Mouse (Mus musculus) large intestine, adult 2 months (tissue): ENCODE measurements around the gene Hspa1b. TPM values are rescaled to one million over a fixed set of nuclear protein-coding genes. Genes with fewer than 3 reads are reported as not detected.

Experiments
- DNase-seq: peaks from one replicate; pipeline ENCODE4 v3.0.0-alpha.2; 2012; ENCODE audit warnings: low read depth, low spot score
- WGBS: fragments of 180-500 bp; shearing (Covaris S2); methylation state at CpG from one replicate; pipeline ENCODE4 v1.1.7; 2018; 5-methylcytosine and 5-hydroxymethylcytosine counted together
- polyA plus RNA-seq: library from polyadenylated mRNA; depleted of rRNA; stranded (reverse); fragments of >200 nt; gene quantifications from 2 replicates; pipeline ENCODE4 v1.2.3, GENCODE M21; 2012; rRNA removed

The Hspa1b gene
- polyA plus RNA-seq, 1 experiment, result 12.0 TPM

DNA sequence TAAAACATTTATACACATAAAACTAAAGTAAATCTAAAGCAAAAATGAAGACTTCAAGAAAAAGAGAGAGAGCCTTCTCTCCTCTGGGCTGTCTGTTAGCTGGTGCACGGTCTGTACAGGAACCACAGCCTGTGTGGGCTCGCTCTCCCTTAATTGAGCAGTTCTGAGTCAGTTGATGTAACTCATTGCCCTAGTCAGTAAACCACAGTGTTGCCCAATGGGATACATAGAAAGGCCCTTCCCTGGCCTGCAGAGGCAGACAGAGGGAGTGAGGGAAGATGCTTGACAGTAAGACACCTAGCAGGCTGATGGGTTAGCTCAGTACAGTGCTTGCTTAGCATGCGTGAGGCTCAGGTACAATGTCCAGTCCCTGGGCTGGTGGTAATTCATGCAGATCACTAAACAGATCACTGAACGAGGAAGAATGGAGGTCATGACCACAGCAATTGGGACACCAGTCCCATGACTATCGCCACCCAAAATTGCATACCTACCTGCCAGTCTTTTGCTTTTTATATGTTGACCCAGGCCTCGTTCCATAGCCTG lies 21.0 kb downstream of the Hspa1b start:
- DNase-seq, result no peak
- 70% methylated on average over 6 of the region's 6 CpGs for WGBS

DNA sequence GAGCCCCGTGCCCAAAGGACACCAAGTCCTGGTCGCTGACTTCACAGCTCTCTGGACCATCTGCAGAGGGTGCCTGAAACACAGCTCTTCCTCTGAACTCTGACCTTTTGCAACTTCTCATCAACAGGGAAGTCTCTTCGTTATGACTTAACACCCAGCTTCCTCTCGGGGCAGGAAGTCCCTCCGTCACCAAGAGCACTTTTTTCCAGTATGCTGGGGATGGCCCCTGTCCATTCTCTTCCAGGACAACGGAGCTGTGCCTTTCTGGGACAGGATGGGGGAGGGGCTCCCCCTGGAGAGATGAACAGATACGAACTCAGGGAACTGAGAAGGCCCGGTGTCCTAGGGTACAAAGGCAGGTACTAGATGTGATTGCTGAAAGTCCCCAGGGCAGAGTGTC lies 24.2 kb downstream of the Hspa1b start:
- WGBS, result 68% methylated on average over 8 of the region's 8 CpGs
- no peak for DNase-seq

DNA sequence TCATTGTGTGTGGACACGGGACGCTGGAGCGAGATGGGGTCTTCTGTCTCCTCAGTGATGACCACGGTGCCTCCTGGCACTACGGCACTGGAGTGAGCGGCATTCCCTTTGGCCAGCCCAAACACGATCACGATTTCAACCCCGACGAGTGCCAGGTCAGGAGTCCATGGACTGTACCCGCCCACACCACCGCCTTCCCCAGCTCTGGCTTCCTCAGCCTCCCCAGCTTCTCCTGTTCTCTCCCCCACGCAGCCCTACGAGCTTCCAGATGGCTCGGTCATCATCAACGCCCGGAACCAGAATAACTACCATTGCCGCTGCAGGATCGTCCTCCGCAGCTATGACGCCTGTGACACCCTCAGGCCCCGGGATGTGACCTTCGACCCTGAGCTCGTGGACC lies 25.0 kb downstream of the Hspa1b start:
- DNase-seq, result no peak
- WGBS, result 75% methylated on average over 24 of the region's 24 CpGs

DNA sequence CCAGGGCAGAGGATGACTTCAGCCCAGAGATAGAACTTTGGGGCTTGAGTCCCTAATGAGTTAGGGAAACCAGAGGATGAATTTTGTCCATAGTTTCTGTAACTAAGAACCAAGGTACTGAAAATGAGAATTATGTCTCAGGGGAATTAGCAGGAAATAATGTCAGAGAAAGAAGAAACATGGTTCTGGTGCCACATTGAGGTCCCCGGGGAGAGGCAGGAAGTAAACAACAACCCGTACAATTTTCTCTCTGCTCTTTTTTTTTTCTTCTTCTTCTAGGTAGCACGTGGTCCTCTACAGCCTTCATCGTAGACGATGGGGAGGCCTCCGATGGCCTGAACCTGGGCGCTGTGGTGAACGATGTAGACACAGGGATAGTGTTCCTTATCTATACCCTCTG lies 26.8 kb downstream of the Hspa1b start:
- 43% methylated on average over 8 of the region's 8 CpGs for WGBS
- no peak for DNase-seq

DNA sequence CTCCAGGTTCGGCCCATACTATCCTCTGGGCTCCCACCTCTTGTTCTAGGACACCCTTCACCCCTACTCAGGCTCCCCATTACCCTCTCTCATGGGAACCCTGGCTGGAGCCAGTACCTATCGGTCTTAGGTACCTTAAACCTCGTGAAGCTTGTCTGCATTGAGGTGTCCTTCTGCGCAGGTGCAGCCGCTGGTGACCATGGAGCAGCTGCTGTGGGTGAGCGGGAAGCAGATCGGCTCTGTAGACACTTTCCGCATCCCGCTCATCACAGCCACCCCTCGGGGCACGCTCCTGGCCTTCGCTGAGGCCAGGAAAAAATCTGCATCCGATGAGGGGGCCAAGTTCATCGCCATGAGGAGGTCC lies 27.3 kb downstream of the Hspa1b start:
- no peak for DNase-seq
- 4% methylated on average over 14 of the region's 14 CpGs for WGBS

DNA sequence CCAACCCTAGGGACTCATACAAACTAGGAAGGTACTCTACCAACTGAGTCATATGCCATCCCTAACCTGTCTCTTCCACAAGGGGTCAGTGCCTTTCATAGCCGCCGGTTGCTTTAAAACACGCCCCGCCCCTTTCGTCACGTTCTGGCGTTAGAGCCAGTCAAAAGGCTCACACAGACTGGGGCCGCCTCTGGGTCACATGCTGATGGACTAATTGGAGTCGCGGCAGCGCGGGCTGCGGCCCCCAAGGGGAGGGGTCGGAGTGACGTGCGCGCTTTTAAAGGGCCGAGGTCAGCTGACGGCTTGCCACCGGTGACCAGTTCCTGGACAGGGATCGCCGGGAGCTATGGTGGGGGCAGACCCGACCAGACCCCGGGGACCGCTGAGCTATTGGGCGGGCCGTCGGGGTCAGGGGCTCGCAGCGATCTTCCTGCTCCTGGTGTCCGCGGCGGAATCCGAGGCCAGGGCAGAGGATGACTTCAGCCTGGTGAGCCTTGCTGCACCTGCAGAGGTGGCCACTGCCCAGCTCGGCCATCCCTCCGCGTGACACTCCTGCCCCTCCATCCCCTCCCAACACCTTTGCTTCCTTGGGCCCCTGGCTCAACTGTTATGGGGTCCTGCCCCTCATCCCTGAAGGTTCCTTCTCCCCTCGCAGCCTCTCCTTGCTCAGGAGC lies 27.8 kb downstream of the Hspa1b start, which contains the start of gene Neu1:
Gene Neu1, plus strand, starts transcription at position 193 of the 674 bp plus-strand sequence.
- under 1% methylated on average over 38 of the region's 38 CpGs for WGBS
- peak; percentile 95 for DNase-seq

DNA sequence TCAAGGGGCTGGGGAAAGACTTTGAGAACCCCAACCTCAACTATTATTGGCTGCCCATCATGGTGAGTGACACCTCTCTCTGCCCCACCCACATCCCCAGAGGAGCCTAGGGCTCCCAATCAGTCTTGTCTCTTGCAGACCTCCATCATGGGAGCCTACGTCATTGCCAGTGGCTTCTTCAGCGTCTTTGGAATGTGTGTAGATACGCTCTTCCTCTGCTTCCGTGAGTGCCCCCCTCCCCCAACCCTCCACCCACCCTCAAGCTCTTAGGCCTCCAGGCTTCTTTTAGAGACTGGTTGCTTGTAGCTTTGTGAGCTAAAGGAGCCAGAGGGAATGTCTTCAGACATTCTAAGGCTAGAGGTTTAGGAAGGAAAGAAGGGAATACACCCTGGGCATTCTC lies 30.2 kb downstream of the Hspa1b start:
- WGBS, result 77% methylated on average over 4 of the region's 4 CpGs
- DNase-seq, result no peak

DNA sequence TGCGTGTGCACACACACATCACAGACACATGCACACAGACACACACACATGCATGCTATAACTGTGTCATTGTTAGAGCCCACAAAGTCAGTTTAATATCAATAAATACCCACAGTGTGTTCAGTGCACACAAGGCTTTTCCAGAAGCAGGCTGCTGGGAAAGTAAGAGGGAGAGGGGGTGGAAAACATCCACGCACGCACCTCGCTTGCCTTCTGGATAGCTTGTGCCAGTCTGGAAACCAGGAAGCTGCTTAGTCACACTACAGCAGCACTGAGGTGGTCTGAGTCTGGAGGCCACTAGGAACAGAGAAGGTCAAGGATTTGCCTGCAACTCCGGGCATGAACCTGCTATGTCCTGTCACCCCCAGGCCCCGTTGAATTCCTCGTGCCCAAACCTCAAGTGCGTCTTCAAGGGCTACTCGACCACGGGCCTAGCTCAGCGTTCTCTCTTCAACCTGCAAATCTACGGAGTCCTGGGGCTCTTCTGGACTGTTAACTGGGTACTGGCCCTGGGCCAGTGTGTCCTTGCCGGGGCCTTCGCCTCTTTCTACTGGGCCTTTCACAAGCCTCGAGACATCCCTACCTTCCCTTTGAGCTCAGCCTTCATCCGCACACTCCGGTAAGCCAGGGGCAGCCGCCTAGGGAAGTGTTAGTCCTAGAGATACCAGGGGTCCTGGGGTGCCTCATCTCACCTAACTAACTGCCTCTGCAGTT lies 31.6 kb downstream of the Hspa1b start:
- 89% methylated on average over 18 of the region's 18 CpGs for WGBS
- DNase-seq, result no peak

DNA sequence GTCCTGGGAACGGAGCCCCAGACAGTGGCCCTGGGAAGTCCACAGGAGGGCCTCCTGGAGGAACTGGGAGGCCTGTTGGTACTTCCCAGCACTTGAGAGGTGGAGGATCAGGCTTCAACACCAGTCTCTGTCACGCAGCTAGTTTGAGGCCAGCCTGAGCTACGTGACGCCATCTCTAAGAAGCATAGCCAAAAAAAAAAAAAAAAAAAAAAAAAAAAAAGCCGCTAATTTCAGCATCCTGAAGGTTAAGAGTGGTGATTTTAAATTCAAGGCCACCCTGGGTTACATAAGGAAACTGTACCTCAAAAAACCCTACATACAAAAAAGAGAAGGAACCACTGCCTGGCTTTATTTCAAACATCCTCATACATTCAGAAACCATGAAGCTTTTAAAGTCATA lies 34.8 kb downstream of the Hspa1b start:
- WGBS, result 76% methylated on average over 5 of the region's 5 CpGs

DNA sequence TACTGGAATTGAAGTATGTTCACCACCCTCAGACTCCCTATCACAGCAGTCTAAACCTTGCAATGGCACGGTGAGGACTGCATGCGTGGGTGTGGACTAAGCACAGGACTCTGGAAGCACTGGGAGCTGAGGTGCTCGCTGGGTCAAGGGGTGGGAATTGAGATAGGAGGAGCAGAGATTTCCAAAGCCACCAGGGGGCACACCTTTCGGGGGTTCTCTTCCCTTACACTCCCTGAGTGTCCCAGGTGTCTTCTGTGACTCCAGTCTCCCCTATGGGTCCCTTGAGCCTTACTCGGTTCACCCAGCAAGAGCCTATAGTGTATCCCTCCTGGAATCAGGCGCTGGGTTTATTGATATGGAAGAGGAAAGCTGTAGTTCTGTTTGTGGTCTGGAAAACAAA lies 36.1 kb downstream of the Hspa1b start:
- WGBS, result 56% methylated on average over 6 of the region's 6 CpGs
- no peak for DNase-seq

More for the DNA sequence above, 34.8 kb downstream of the Hspa1b start:
- DNase-seq, result no peak

DNA sequence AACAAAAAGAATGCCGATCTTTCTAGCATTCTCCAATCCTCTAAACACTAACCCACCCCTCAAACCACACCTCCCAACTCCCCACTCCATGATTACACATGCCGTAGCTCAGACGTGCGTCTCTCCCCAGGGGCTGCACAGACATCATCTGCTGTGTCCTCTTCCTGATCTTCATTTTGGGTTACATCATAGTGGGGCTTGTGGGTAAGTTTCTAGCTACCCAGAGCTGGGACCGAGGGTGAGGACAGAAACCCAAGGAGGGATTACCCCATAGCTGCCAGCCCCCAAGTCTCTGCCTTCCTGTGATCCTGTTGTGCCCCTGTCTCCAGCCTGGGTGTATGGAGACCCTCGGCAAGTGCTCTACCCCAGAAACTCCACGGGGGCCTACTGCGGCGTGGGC lies 41.9 kb downstream of the Hspa1b start:
- WGBS, result 74% methylated on average over 9 of the region's 9 CpGs
- DNase-seq, result no peak

DNA sequence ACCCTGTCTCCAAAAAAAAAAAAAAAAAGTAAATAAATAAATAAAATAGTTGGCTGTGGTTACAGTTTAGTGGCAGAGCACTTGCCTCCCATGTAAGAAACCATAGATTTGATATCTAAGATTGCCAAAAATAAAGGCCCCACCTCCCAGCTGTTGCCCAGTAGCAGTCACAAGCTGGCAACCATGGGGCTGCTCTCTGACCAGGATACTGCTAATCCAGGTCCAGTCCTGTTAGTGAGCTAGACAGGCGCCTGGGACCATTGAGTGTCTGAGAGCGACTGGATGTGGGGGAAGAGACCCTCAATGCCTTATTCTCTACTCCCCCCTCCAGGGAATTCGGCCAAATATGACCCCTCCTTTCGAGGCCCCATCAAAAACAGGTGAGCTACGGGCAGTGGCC lies 42.7 kb downstream of the Hspa1b start:
- WGBS, result 81% methylated on average over 5 of the region's 5 CpGs
- no peak for DNase-seq

DNA sequence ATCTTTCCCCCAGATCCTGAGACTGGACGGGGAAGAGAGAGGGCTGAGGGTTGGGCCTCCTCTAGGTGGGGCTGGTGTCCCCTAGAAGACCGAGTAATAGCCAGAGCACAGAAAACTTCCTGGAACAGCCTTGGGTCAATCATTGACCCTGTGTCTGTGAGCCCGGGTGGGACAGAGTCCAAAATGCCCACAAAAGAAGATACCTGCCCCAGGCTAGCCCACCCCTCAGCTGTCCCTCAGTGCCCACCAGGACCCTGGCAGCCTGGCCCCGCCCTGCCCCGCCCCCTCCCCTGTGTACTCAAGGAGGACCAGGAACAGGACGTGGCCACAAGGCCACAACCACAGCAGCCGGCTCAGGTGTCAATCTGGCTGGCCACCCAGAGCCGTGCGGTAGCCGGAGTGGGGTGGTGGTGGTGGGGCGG lies 43.6 kb downstream of the Hspa1b start:
- 14% methylated on average over 11 of the region's 11 CpGs for WGBS
- DNase-seq, result no peak

DNA sequence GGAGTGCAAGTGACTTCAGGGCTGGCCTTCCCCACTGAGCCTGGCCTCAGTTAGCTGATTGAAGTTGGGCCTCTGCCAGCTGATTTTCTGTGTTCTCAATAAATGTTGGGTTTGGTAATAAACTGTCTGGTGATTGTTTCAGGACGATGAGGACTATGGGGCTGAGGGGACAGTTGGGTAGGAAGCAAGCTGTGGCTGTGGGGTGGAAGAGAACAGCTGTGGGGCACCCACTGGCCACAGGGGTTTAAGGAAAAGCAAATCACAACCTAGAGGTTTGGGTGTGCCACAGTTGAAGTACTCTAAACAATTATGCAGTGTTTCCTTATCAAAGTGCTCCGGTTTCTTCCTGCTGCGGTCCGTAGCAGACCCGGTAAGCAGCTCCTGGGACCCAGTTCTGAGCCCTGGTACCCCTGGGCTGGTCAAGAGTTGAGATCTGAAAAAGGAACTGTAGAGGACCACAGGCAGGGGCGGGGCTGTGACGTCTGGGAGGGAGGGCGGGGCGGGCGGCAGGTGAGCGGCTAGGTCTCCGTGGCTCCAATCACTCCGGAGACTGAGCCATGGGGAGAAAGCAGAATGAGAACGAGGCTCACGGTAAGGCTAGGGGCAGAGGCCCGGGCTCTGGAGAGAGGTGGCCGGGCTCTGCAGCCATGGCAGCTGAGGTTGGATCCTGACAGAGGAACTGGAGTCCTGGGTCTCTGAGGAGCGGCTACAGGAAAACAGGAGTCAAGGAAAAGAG lies 44.9 kb downstream of the Hspa1b start, which contains the start of gene Slc44a4:
Gene Slc44a4, plus strand, starts transcription at position 537 of the 736 bp plus-strand sequence.
- 19% methylated on average over 18 of the region's 18 CpGs for WGBS
- no peak for DNase-seq

DNA sequence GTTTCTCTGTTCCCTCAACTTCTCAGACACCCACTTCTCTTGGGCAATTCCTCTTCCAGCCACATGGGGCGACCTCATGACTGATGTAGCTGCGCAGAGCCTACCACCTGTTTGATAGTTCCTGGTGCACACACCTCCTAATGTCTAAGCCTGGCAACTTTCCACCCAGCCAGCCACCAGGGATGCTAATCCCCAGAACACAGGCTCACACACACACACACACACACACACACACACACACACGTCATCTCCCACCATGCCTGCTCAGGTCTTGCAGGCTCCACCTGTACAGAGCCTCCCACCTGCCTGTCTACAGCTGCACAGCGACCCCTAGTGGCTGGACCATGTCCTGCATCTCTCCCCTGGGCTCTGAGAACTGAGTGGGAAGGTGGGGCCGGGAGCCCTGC lies 47.1 kb downstream of the Hspa1b start:
- 23% methylated on average over 5 of the region's 5 CpGs for WGBS
- DNase-seq, result no peak

DNA sequence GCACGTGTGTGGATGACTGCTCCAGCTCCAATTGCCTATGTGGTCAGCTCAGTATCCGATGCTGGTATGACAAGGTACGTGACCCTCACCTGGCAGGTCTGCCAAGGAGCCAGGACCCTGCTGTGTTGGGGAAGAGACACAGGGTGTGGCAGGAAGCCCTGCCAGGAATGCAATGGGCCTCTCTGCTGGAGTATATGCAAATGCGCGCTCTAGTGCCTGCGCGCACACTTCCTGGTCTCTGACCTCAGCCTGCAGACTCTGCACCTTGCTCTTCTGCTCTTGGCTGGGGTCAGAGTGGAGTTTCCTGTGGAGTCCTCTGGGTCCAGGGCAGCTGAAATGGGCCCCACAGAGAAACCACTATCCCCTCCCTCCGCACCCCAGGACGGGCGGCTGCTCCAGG lies 48.1 kb downstream of the Hspa1b start:
- 47% methylated on average over 10 of the region's 10 CpGs for WGBS
- no peak for DNase-seq

Other genes with a start within 250 kb of the Hspa1b start
- gene C4b, start 215.4 kb downstream of the Hspa1b start, polyA plus RNA-seq, result 32.9 and 44.2 TPM in 2 replicates
- 0.05 TPM in 1 of 2 replicates, not detected in the other for gene Cyp21a1, start 154.7 kb downstream of the Hspa1b start, polyA plus RNA-seq
- gene Stk19, start 122.3 kb downstream of the Hspa1b start, polyA plus RNA-seq, result 49.5 and 57.9 TPM in 2 replicates
- 75.2 and 76.4 TPM in 2 replicates for gene Dxo, start 122.2 kb downstream of the Hspa1b start, polyA plus RNA-seq
- gene Skiv2l, start 109.0 kb downstream of the Hspa1b start, polyA plus RNA-seq, result 61.1 and 89.6 TPM in 2 replicates
- 31.2 and 33.8 TPM in 2 replicates for gene Nelfe, start 108.8 kb downstream of the Hspa1b start, polyA plus RNA-seq
- 64.4 and 94.3 TPM in 2 replicates for gene Cfb, start 96.7 kb downstream of the Hspa1b start, polyA plus RNA-seq
- 4.7 and 5.8 TPM in 2 replicates for gene Zbtb12, start 79.8 kb downstream of the Hspa1b start, polyA plus RNA-seq
- not detected in 2 replicates for gene Gm20547, start 77.2 kb downstream of the Hspa1b start, polyA plus RNA-seq
- 28.1 and 31.1 TPM in 2 replicates for gene C2, start 61.0 kb downstream of the Hspa1b start, polyA plus RNA-seq
- gene Ehmt2, start 60.8 kb downstream of the Hspa1b start, polyA plus RNA-seq, result 151 and 185 TPM in 2 replicates
- 180 and 226 TPM in 2 replicates for gene Slc44a4, start 44.8 kb downstream of the Hspa1b start, polyA plus RNA-seq
- 64.9 and 118 TPM in 2 replicates for gene Neu1, start 28.0 kb downstream of the Hspa1b start, polyA plus RNA-seq
- gene Gm20481, start 10.7 kb upstream of the Hspa1b start, polyA plus RNA-seq, result not detected in 2 replicates
- gene Hspa1a, start 12.9 kb upstream of the Hspa1b start, polyA plus RNA-seq, result 6.4 and 6.6 TPM in 2 replicates
- 0.21 and 0.22 TPM in 2 replicates for gene Hspa1l, start 13.5 kb upstream of the Hspa1b start, polyA plus RNA-seq
- 108 and 113 TPM in 2 replicates for gene Lsm2, start 22.6 kb upstream of the Hspa1b start, polyA plus RNA-seq
- 104 and 139 TPM in 2 replicates for gene Vars, start 41.7 kb upstream of the Hspa1b start, polyA plus RNA-seq
- gene Vwa7, start 57.3 kb upstream of the Hspa1b start, polyA plus RNA-seq, result 0.38 and 0.64 TPM in 2 replicates
- 0.81 and 0.83 TPM in 2 replicates for gene Sapcd1, start 68.8 kb upstream of the Hspa1b start, polyA plus RNA-seq
- 2.0 and 3.3 TPM in 2 replicates for gene Msh5, start 87.5 kb upstream of the Hspa1b start, polyA plus RNA-seq
- 209 and 263 TPM in 2 replicates for gene Clic1, start 90.7 kb upstream of the Hspa1b start, polyA plus RNA-seq
- 12.5 and 14.9 TPM in 2 replicates for gene Ddah2, start 99.8 kb upstream of the Hspa1b start, polyA plus RNA-seq
- 0.17 and 3.8 TPM in 2 replicates for gene Ly6g6c, start 106.2 kb upstream of the Hspa1b start, polyA plus RNA-seq
- 0.26 and 0.47 TPM in 2 replicates for gene Mpig6b, start 106.9 kb upstream of the Hspa1b start, polyA plus RNA-seq
- gene Ly6g6e, start 117.7 kb upstream of the Hspa1b start, polyA plus RNA-seq, result 0.38 and 0.73 TPM in 2 replicates
- 0.89 and 3.5 TPM in 2 replicates for gene Ly6g6d, start 118.8 kb upstream of the Hspa1b start, polyA plus RNA-seq
- 1.6 and 2.6 TPM in 2 replicates for gene Ly6g6f, start 126.4 kb upstream of the Hspa1b start, polyA plus RNA-seq
- 71.9 and 115 TPM in 2 replicates for gene Abhd16a, start 130.0 kb upstream of the Hspa1b start, polyA plus RNA-seq
- 0.81 TPM in 1 of 2 replicates, not detected in the other for gene Ly6g5c, start 149.0 kb upstream of the Hspa1b start, polyA plus RNA-seq
- 2.2 and 3.0 TPM in 2 replicates for gene Ly6g5b, start 156.2 kb upstream of the Hspa1b start, polyA plus RNA-seq
- gene Gpank1, start 162.2 kb upstream of the Hspa1b start, polyA plus RNA-seq, result 18.4 and 19.4 TPM in 2 replicates
- gene Csnk2b, start 162.8 kb upstream of the Hspa1b start, polyA plus RNA-seq, result 358 and 375 TPM in 2 replicates
- gene D17H6S53E, start 167.1 kb upstream of the Hspa1b start, polyA plus RNA-seq, result 11.7 and 17.5 TPM in 2 replicates
- gene Apom, start 172.8 kb upstream of the Hspa1b start, polyA plus RNA-seq, result 0.26 TPM in 1 of 2 replicates, not detected in the other
- 103 and 147 TPM in 2 replicates for gene Bag6, start 175.9 kb upstream of the Hspa1b start, polyA plus RNA-seq
- gene Prrc2a, start 205.7 kb upstream of the Hspa1b start, polyA plus RNA-seq, result 227 and 272 TPM in 2 replicates
- 3.7 and 3.8 TPM in 2 replicates for gene Aif1, start 216.8 kb upstream of the Hspa1b start, polyA plus RNA-seq
- 25.5 and 32.1 TPM in 2 replicates for gene Lst1, start 229.2 kb upstream of the Hspa1b start, polyA plus RNA-seq
- 23.4 and 35.1 TPM in 2 replicates for gene Ltb, start 235.2 kb upstream of the Hspa1b start, polyA plus RNA-seq
- 3.7 and 4.9 TPM in 2 replicates for gene Tnf, start 242.8 kb upstream of the Hspa1b start, polyA plus RNA-seq
- 1.8 and 2.5 TPM in 2 replicates for gene Lta, start 246.1 kb upstream of the Hspa1b start, polyA plus RNA-seq